Mouse (Mus musculus): ENCODE measurements around the gene Gm3435.
"Not testable (repeated sequence)": the region's sequence is repeated elsewhere in the genome, so short reads cannot be mapped to it uniquely, and the experiment has no call there.

Gm3435 gene

DNA sequence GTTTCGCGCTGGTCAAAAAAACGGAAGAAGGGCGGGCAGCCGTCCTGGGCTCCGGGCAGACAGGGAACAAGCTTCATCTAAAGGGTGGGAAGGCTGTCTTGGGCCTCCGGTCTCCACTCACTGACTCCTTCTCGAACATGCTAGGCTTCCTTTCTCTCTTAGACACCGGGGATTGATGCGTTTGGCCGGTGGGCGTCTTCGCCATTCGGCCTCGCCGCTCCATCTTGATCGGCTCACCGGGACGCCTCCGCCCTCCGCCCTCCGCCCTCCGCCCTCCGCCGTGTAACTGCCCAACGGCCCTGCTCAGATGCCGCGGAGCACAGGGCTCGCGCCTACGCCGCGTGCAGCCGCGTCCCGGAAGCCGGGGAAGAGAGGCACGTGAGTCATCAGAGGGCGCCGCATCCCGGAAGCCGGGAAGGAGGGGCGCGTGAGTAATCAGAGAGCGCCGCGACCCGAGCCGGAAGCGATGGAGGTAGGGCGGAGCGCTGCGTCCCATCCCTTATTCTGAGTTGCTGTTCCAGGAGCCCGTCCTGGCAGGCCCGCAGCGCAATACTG is 31.3 kb downstream of the Gm3435 start, which contains the start of the genes Ermard, Tcte3 and Gm3448:
TSS of gene Ermard (plus strand) at position 34 of the 555 bp plus-strand sequence.
TSS of gene Tcte3 (minus strand) at position 314 of the 555 bp plus-strand sequence.
TSS of gene Gm3448 (minus strand) at position 363 of the 555 bp plus-strand sequence.
- DNase-seq, result not testable (repeated sequence)

- not testable (repeated sequence) for DNase-seq
Measured at GRCm38 (mm10) chr17:15050338-15050737, 40.4 kb downstream of the Gm3435 start.

DNA sequence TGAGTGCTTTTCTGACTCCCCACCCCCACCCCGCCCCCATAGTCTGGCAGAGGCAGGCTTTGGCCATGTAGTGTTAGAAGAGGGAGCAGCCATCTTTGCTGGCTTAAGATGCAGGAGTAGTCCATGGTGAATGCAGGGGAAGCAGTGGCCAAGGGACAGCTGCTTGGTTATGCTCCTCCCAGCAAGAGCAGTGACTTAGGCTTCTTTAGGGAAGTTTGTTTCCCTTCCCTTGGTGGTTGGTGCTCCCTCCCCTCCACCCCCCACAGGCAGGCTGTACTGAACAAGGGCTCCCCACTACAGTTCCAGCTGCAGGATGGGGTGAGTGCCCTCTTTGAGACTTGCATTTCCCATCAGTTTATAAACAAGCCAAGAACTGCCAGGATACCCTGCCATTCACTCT is 42.8 kb downstream of the Gm3435 start:
- not testable (repeated sequence) for DNase-seq

DNA sequence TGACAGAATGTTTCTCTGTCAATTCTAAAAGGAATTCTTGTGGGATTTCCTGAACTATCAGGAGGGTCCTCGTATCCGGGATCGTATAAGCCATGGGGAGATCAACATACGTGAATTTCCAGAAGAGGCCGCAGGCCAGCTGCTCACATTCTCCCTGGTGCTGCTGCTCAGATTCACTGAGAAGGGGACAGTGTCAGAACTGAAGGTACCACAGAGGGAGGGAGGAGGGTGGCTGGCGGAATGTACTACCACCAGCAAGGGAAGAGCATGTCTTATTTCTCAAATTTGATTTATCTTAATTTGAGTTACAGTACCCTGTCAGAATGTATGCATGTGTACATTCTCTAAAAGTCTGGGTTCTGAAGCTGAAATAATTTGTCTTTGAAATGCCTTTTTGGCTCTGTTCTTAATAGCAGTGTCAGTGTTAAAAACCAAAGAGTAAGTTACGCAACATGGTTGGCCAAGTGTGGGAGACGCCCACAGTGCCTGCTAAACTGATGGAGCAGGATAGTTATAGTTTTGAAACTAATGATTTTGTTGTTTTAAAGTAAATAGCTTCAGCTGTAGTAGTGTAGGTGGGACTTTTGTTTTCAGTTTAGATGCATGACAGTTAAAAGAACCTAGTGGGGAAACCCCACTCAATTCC is 43.3 kb downstream of the Gm3435 start:
- not testable (repeated sequence) for DNase-seq

DNA sequence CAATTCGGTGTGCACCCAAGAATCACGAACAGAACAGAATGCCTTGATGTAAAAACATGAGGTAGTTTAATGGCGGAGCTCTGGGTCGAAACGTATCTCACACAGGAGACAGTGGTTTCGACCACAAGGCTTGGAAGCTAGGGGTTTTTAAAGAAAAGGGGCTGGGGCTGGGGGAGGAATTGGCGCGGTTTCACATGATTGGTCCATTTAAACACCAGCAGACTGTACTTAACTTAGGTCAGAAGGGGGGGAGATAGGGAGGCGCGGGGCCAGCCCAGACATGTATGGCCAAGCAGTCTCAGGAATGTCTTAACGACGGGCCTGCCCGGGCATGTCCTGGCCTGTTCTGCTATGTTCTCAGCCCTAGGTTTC is 43.8 kb downstream of the Gm3435 start:
- DNase-seq, result not testable (repeated sequence)

- DNase-seq, result peak; percentile 59
Measured at GRCm38 (mm10) chr17:15055925-15056324, 45.9 kb downstream of the Gm3435 start.

DNA sequence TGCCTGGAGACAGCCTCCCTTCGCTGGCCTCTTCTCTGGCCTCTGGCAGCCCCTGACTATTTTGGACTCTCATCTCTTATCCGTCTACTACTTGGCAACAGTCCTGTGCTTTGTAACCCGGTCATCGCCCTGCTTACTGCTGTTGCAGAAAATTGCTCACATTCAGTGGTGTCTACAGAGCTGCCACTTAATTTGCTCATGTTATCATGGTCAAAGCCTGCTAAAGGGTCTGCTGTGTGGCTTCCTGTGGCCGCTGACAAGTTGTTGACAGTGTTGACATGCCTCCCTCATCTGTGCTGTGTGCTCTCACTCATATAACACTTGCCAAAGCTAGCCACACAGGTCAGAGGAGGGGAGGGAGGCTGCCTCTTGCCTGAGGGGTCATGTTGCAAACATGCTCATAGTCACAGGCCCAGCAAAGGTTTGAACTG is 48.2 kb downstream of the Gm3435 start:
- no peak for DNase-seq

DNA sequence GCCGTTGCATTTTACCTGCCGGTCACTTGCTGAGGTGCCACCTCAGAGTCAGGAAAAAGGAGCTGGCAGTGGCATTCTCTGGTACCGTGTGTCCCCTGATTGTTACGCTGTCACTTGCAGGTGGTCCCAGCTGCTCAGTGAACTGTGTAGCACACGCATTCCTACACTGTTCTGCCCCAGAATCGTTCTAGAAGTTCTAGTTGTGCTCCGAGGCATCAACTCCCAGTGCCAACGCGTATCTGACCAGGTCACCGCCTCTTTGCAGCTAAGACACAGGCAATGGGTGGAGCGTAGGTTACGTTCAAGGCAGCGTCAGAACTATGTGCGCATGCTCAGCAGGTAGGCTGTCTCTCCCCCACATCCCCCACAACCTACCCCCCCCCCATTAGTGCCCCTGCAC is 49.7 kb downstream of the Gm3435 start:
- no peak for DNase-seq

DNA sequence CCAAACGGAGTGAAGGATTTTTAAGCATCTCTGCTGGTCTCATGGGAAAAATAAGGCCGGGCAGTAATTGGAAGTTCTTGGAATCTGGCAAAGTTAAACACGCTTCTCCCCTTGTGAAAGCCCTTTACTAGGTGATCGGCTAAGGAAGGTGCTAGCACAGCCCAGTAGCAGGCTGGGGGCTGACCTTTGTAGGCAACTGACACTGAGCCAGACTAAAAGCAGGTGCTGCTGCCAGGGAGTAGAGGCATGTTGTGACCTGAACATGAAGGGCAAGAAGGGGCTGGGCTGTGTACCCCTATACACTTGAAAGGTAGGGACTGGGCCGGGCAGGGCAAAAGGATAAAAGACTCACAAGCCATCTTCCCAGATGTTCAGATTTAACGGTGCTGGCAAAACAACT is 50.4 kb downstream of the Gm3435 start:
- no peak for DNase-seq

DNA sequence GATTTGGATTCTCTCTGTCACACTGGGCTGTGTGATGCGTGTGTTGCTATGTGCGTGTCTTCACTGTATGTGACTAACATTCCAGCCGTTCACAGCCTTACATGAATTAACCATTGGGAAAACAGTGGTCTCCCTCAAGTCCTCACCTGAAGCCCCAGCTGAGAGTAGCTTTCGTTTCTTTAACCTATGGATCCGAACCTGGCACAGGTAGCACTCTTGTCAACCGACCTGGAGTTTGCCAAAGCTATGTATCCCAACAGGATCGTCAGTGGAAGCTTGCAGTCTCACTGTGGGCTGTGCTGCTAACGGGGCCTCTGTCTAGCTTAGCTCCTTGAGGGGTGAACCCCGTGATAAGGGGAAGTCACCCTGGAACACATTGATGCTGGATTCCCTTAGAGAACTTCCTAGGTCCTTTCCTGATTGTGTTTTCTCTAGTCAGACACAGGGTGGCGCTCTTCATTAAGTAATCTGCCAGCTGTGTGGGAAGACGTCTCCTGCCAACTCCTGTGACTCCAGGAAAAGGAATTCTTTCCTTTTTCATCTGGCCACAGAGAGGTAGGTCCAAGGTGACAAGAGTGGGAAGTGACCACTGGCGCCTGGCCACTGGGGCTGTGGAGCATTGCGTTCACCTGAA is 55.5 kb downstream of the Gm3435 start:
- DNase-seq, result peak; percentile 79

DNA sequence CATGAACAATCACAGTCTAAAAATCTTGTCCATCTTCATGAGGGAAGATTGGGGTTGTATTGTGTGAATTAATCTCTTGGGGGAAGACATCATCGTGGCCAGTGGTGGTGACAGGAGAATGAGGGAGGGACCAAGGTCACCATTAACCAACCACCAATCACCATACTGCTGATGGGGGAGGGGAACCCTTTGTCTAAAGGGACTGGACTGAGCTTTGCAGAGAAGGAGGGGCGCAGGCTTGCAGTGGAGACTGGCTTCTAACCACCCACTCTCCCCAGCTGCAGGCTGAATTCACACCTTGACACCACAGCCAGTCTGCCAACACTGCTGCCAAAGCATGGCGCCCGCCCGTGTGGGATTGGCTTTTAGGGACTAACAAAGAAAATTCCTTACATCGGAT is 56.1 kb downstream of the Gm3435 start:
- no peak for DNase-seq

DNA sequence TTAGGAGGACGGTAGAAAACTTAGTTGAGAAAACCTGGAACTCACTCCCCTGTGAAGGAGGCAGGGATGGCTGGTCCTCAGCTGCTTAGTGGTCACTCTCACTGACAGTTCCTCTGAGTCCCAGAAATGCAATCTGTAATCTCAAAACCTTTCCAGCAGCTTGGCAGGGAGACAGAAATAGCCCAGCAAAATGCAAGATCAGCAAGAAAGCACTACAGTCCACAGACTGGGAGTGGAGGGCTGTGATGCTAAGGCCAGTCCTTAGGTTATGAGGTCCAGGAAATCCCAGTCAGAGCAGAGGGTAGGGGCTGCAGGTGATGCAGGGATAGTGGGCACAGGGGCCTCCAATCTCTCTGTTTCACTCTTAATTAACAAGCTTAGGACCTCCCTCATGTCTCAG is 56.9 kb downstream of the Gm3435 start:
- no peak for DNase-seq

DNA sequence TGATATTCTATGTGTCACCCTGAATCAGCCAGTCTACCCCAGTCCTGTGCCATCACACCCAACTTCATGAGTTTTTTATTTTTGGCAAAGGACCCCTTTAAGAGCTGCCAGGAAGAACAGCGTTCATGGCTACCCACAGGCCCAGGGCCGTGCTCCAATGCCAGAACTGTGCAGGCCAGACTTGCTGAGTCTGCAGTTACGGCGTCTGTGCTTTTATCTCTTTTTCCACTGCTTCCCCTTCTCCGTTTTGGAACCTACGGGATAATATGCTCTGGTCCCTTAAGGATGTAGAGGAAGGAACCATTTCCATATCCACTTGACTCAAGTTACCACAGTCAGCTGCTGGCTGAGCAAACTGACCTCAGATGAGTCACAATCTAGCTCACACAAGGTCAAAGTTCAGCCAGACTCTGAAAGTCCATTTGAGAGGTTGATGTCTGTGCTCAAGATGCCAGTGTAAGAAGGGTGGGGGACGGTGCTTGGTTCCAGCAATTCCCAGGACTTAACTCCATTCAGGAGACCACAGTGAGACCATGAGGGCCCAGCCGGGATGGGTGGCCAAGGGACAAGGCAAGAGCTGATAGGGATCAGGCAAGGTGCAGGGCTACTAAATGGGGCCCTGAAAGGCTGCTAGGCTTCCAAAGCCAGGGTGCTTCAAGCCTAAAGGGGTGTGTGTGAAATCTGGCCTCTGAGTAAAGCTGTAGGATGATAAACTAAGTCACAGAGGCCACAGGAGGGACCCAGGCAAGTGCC is 58.2 kb downstream of the Gm3435 start:
- no peak for DNase-seq

DNA sequence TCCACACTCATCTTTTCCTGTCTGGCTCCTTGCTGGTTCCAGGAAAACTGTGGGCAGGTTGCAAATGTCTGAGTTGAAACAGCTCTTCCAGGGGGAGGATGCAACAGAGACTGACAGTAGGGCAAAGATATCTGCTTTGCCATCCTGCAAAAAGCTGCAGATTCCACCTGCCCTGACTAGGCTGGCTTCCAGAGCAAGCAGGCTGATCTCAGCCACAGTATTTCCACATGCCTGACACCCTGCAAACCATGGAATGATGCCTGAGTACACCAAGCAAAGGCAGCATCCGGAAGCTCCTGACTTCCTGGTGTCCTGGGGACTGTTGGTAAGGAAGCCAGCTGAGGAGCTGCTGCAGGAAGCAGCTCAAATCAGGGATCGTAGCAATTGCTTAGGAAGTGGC is 59.1 kb downstream of the Gm3435 start:
- peak; percentile 39 for DNase-seq

Measured in right cerebral cortex, adult 18-20 months (tissue).